Mouse (Mus musculus) cerebellum, adult (tissue): ENCODE results near the gene Ankrd52.

Experiments
- ATAC-seq: cut with Nextera tagmentation; 2 replicates; pipeline ENCODE4 v1.9.2; 2017; ENCODE audit warnings: mild to moderate bottlenecking, moderate library complexity, mixed read lengths; ENCODE audit not compliant: insufficient number of reproducible peaks, low FRiP score, low TSS enrichment

The Ankrd52 gene

DNA sequence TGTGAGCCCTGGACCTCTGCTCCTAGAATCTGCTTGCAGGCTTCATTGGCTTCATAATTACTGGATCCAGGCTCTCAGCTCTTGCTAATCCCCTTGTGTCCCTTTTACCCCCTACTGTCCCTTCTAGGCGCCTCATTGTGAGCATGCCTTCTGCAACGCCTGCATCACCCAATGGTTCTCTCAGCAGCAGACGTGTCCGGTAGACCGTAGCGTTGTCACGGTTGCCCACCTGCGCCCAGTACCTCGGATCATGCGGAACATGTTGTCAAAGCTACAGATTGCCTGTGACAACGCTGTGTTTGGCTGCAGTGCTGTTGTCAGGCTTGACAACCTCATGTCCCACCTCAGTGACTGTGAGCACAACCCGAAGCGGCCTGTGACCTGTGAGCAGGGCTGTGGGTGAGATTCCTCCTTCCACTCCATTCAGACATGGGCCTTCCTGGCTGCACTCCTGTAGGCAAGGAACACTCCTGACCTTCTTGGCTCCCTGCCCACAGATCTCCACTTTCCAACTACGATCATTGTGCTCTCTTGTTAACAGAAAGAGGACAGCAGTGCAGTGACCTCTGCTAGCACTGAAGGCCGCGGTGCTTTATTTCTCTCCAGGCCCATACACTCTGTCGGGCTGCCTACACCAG is 58.4 kb downstream of the Ankrd52 start:
- ATAC-seq: no peak; the same call in 1 of the 2 replicates

DNA sequence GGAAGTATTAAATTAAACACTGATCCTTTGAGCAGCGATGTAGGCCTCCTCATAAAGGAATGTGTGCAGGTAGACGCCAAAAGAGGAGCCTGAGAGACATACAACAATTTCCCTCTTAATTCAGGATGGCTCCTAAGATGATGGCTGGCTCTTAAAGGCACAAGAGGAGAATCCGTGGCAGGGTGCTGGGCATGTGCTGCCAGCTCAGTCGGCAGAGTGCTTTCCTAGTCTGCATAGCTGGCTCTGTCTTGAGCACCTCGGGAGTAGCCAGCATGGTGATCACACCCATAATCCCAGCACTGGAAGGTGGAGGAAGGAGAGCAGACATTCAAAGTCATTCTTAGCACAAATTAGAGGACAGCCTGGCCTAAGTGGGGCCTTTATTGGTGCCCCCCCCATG is 59.0 kb downstream of the Ankrd52 start:
- no peak for ATAC-seq

DNA sequence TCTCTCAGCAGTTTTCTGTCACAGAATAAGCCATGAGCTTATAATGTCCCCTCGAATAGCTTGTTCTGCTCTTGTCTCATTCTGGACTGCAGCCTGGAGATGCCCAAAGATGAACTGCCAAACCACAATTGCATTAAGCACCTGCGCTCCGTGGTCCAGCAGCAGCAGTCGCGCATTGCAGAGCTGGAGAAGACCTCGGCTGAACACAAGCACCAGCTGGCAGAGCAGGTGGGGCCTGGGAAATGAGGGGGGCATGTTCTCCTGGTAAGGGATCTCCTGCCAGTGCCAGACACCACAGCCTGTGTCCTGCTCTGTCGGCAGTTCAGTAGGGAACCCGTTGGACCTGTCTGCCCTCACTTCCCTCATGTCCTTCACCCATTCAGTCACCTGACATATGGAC is 59.5 kb downstream of the Ankrd52 start:
- ATAC-seq: no peak; the same call in 1 of the 2 replicates

DNA sequence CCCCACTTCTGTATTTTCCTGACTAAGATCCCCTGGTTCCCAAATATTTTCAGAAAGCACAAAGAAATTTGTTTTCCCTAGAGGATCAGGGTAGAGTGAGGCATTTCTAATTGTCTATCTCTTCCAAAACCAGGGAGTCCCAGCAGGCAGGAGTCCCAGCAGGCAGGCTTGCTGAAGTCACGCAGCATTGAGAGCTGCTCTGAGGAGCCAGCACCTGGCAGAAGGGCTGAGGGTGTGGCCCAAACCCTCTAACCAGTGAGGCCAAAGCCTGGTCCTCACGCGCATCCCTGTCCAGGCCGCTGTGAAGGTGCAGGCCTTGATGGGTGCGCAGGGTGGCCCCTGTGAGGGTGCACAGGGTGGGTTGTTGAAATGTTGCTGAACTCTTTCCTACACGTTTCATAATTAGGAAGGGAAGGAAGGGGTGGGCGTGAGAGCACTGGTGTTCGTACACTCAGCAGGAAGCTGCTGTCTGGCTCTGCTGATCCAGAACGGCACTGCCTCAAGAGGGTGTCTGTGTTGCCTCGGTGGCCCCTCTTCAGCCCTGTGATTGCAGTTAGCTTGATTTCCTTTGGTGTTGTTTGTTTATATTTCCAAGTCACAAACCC is 61.9 kb downstream of the Ankrd52 start:
- no peak for ATAC-seq

DNA sequence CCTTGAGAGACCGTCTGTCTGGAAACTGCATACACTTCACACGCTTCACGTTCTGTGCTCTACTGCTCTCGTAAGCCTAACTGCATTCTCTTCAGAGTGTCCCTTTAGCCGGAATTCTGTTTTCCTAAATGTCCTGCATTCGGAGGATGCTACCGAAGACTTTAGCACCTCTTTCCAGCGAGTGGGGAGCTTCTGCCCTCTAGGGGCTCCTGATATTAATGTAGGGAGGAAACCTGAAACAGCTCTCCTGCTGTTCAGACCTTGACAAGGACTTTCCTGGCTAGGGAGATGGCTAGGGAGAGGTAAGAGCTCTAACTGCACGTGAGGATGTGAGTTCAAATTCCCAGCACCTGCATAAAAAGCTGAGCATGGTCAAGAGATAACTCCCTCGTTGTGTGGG is 63.5 kb downstream of the Ankrd52 start:
- no peak for ATAC-seq

DNA sequence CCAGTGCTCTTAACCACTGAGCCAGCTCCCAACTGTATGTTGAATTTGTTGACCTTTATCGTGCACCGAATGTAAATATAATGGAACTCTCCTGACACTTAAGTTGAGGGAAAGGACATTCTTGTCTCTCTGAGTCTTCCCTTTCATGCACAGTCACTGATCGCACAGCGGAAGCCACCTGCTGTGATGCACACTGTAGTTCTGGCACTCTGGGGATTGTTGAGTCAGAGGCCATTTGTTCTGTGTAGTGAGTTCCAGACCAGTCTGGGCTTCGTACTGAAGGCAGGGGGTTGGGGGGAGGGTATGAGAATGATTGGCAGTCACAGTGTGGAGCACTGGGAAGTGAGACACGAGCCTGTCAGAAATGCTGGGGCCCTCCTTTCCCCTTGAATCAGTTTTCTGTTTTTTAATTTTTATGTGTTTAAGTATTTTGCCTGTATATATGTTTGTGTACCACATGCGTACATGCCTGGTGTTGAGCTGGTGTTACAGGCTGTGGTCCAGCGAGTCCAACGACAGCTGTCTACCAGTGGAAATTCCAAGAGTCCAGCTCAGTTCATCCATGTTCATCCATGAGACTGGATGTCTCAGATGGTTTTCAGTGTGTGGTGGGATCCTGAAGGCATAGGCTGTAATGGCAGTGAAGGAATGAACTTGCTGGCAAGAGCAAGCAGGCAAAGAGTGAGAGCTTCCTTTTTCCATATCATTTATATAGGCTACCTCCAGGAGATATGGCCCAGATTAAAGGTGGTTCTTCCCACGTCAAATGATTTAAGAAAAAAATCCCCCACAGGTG is 64.6 kb downstream of the Ankrd52 start:
- ATAC-seq: 0 out of 2 replicates have a peak, but pooled peaks have one; percentile 36

DNA sequence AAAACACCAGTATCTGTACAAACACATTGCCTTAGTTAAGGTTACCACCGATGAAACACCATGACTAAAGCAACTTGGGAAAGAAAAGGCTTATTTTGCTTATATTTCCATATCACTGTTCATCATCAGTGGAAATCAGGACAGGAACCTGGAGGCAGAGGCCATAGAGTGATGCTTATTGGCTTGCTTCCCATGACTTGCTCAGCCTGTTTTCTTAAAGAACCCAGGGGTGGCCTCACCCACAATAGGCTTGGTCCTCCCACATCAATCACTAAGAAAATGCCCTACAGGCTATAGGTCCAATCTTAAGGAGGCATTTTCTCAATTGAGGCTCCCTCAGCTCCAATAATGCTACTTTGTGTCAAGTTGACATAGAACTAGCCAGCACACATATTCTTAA is 65.8 kb downstream of the Ankrd52 start:
- ATAC-seq: no peak

DNA sequence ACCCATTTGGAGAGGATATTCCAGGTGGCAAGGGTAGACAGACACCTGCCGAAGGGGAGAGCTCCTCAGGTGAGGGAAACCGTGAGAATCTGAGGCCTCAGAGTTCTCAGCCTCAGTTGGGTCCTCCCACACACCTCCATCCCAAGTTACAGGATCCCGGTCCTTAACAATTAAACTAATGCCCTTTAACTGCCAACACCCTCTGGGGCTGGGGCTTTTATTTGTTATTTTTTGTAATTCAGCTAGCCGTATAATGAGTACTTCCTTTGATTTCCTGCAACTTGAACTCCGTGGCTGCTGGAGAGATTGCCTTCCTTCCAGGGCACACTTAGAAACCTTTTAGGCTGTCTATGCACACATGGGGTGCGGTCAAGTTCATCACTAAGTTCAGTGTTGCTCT is 67.4 kb downstream of the Ankrd52 start:
- ATAC-seq: no peak

DNA sequence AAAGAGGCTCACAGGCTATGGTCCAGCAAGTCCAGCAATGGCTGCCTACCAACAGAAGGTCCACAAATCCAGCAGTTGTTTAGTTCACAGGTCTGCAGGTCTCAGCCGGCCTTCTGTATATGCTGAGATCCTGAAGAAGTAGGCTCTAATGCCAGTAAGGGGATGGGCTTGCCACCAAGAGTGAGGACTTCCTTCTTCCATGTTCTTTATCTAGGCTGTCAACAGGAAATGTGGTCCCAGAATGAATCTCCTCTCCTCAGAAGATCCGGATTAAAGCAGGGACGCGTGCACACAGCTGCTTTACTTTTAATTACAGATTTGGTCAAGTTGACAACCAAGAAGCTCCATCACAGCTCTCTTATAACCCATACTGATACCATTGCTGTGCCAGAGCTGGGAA is 68.5 kb downstream of the Ankrd52 start:
- no peak for ATAC-seq

DNA sequence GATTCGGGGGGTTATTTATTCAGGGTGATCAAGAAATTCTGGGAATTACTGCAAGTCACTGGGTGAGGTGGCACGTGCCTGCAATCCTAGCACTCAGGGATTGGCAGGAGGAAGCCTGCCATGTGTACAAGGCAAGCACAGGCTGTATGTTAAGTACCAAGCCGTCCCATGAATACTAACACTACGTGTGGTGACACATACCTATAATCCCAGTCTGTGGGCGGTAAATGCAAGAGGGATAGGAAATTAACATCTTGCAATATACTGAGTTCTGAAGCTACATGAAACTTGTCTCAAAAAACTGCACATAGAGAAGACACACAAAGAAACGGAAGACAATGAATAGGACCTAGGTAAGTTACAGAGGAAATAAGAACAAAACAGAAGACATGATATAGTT is 74.1 kb downstream of the Ankrd52 start:
- ATAC-seq: no peak

DNA sequence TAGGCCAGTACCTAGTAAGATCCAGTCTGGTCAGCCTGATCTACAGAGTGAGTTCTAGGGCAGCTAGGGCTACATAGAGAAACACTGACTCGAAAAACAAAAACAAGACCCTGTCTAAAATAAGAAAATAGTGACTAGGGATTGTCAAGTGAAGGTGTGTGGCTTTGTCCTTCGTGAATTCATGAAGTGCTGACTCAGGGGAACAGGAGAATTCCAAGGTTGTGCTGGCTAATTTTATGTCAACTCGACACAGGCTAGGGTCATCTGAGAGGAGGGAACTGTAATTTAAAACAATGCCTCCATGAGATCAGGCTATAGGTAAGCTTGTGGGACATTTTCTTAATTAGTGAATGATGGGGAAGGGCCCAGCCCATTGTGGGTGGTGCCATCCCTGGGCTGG is 77.6 kb downstream of the Ankrd52 start:
- no peak for ATAC-seq

DNA sequence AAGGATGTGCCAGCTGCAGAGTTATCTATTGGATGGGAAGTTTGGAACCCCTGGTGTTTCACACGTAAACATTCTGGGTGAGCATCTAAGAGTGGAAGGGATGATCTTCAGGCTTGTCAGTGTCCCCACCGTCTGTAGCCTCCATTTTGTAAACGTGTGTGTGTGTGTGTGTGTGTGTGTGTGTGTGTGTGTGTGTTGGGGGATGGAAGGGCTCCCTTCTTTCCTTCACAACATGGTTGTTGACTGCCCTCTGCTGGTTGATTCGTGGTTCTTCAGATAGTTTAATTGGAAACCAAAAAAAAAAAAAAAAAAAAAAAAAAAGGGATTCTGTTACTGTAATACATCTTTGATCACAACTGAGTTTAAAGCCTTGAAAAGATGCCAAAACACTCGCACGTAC is 78.4 kb downstream of the Ankrd52 start:
- ATAC-seq: no peak

DNA sequence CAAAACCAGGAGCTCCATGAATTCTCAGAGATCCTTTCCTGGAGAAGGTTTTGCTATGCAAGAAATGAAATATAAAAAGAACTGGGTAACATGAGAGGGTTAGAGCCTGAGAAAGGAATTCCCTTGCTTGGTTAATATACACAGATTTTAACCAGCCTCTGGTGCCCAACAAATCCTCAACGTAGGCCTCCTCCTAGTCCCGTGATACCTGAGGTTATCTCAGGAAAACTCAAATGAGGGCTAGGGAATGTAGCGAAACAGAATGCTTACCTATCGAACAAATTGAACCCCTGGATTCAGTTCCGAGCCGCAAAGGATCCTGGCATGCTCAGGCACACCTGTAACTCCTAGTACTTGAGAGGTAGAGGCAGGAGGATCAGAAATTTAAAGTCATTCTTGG is 80.8 kb downstream of the Ankrd52 start:
- no peak for ATAC-seq
